Mouse (Mus musculus): Measurements from ENCODE around the gene Tspear.

DNA sequence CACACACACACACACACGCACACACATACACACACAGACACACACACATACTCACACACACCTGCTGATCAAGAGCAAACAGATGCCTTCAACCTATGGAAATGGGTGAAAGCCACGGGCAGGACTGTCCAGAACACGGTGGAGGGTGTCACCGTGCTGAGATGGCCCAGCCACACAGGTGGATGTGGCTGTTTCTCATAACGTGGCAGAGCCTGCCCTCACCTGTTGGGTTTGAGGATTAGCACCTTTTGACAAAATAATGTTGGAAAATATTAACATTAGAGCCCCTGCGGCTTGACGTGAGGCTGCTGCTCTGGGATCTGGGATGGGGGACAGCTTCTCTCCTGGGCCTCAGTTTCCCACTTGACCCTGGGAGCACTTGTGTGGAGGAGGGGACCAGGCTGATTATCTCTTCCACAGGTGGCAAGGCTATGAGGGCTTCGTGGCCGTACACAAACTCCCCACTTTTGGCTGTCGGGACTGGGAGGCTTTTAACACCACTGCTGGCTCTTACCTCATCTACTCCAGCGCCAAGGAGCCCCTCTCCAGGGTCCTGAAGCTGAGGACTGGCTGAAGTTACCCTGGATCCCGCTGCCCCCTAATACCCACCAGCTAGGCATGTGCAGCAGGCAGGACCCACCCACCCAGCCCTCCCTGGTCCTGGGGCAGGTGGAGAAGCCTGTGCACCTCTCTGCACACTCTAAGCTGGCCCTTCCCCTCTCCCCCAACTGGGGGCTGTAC, 199.8 kb downstream of the Tspear start:
- peak in 2 of 3 experiments; percentile 1 to 6; a peak in 1 of 6 replicates for TF ChIP-seq CTCF (IDR thresholded peaks at IDR 0.05 in 2 of 3, conservative IDR thresholded peaks at IDR 0.05 in 1 of 3; ENCODE audit: control insufficient read depth in 1 of 3, insufficient read depth in 1 of 3, low read depth in 2 of 3, low read length in 3 of 3, poor library complexity in 1 of 3, severe bottlenecking in 1 of 3)
- TF ChIP-seq GATA1 (IDR thresholded peaks at IDR 0.05; ENCODE audit: low read depth, low read length), result no peak
- no peak for TF ChIP-seq POLR2AphosphoS2 (IDR thresholded peaks at IDR 0.05; ENCODE audit: low read length)
- TF ChIP-seq ZMIZ1 (IDR thresholded peaks at IDR 0.05; ENCODE audit: low read depth, low read length), result no peak
- no peak for TF ChIP-seq NELFE (IDR thresholded peaks at IDR 0.05; ENCODE audit: low read depth, low read length)
- TF ChIP-seq JUND (IDR thresholded peaks at IDR 0.05; ENCODE audit: low read depth, low read length), result no peak
